Mouse (Mus musculus): Measurements from ENCODE around the gene Vmn1r77.
"Not testable (repeated sequence)": the region's sequence is repeated elsewhere in the genome, so short reads cannot be mapped to it uniquely, and the experiment has no call there.

The Vmn1r77 gene

GRCm38 (mm10) chr7:12036452-12036851 lies at the start of gene Vmn1r77:
Gene Vmn1r77, plus strand, starts transcription at chr7:12036752.
- not testable (repeated sequence) for DNase-seq

- not testable (repeated sequence) for DNase-seq
Observed at GRCm38 (mm10) chr7:12011491-12011890, 25.1 kb upstream of the Vmn1r77 start.

GRCm38 (mm10) chr7:12012392-12012791 lies 24.2 kb upstream of the Vmn1r77 start:
- DNase-seq: not testable (repeated sequence)

DNA sequence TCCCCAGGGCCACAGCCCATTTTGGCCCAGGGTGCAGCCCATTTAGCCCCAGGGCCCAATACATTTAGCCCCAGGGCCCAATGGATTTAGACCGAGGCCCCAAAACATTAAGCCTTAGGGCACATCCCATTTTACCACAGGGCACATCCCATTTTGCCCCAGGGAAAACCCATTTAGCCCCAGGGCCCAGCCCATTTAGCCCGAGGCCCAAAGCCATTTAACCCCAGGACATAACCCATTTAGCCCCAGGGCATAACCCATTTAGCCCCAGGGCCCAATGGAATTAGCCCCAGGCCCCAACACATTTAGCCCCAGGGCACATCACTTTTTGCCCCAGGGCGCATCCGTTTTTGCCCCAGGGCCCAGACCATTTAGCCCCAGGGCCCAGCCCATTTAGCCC lies 23.4 kb upstream of the Vmn1r77 start:
- no peak for DNase-seq

DNA sequence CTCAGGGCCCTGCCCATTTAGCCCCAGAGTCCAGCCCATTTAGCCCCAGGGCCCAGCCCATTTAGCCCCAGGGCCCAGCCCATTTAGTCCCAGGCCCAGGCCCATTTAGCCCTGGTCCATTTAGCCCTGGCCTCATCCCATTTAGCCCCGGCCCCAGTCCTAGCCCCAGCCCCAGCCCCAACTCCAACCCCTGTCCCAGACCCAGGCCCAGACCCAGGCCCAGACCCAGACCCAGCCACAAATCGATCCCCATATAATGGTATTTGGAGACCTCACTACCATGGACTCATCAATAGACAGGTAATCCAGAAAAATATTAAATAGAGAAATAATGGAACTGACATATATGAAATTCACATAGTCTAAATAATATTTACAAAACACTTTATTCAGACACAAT lies 18.7 kb upstream of the Vmn1r77 start:
- not testable (repeated sequence) for DNase-seq

- no peak for DNase-seq
Observed at GRCm38 (mm10) chr7:12040664-12041063, 4.1 kb downstream of the Vmn1r77 start.
